In genomic region chr14:75060562-75060961, GRCm38 (mm10) we compare ENCODE assay signal across 9 mouse cellular contexts. TPM values are rescaled to one million over a fixed set of nuclear protein-coding genes. Genes with fewer than 3 reads are reported as not detected.
DNase-seq lines count a peak whose midpoint lies in the region; ATAC-seq and TF ChIP-seq lines count a peak whose summit lies in the region.
"Had no signal": no experiment of that assay in that cellular context is flagged by ENCODE, and none has a peak within 500 bp of the region (broad histone marks: within the 10 kb centered on the region; RNA-seq: fewer than 3 reads in every experiment).

No protein-coding gene starts in this region.

- no peak for ATAC-seq in limb, embryonic 11.5 days (ENCODE audit: insufficient number of reproducible peaks, low FRiP score, low TSS enrichment, low read depth)
- no peak for ATAC-seq in heart, embryonic 12.5 days (ENCODE audit: insufficient number of reproducible peaks, low FRiP score)

- TF ChIP-seq RAD21 in MEL (IDR thresholded peaks at IDR 0.05; ENCODE audit: low read depth, low read length), result peak; percentile 97

- WGBS in limb, embryonic 11.5 days, result 49% methylated on average over 8 of the region's 8 CpGs
- whole genome bisulfite sequencing in limb, embryonic 10.5 days, result 50% methylated on average over 8 of the region's 8 CpGs
- WGBS in heart, embryonic 12.5 days, result 26% methylated on average over 8 of the region's 8 CpGs

- H3K4me2 ChIP-seq in limb, embryonic 11.5 days (ENCODE audit: low read depth, severe bottlenecking), result no peak overlapping the region
- no peak overlapping the region for H3K4me2 ChIP-seq in heart, embryonic 12.5 days
- H3K4me2 ChIP-seq: heart, embryonic 15.5 days had no signal

- TF ChIP-seq EP300 in MEL (IDR thresholded peaks at IDR 0.05; ENCODE audit: low read depth in 1 of 2, low read length in 2 of 2), result no peak

- H3K9ac ChIP-seq in limb, embryonic 11.5 days (ENCODE audit: low read length), result no peak overlapping the region
- no peak overlapping the region for H3K9ac ChIP-seq in MEL (ENCODE audit: control insufficient read depth, low read depth, low read length, poor library complexity, severe bottlenecking)
- no peak overlapping the region for H3K9ac ChIP-seq in heart, embryonic 12.5 days
- H3K9ac ChIP-seq: heart, embryonic 15.5 days had no signal

- H3K36me3 ChIP-seq in limb, embryonic 11.5 days (ENCODE audit: control insufficient read depth, insufficient read depth, low read length), result no peaks in the 10 kb centered on the region
- no peaks in the 10 kb centered on the region for H3K36me3 ChIP-seq in limb, embryonic 10.5 days
- H3K36me3 ChIP-seq in MEL (ENCODE audit: control insufficient read depth in 1 of 2, insufficient read depth in 2 of 2, low read length in 2 of 2), result peaks cover 0 to 2% of the 10 kb centered on the region in 2 experiments; a peak in 1 of 4 replicates
- no peaks in the 10 kb centered on the region for H3K36me3 ChIP-seq in heart, embryonic 12.5 days
- H3K36me3 ChIP-seq: heart, embryonic 15.5 days had no signal

- H3K4me1 ChIP-seq in limb, embryonic 11.5 days (ENCODE audit: control insufficient read depth, insufficient read depth, low read length), result no peaks in the 10 kb centered on the region
- no peaks in the 10 kb centered on the region for H3K4me1 ChIP-seq in limb, embryonic 10.5 days
- peaks cover 0 to 5% of the 10 kb centered on the region in 2 experiments; a peak in 1 of 4 replicates for H3K4me1 ChIP-seq in MEL (ENCODE audit: control insufficient read depth in 1 of 2, insufficient read depth in 2 of 2, low read length in 2 of 2)
- peaks cover 14% of the 10 kb centered on the region for H3K4me1 ChIP-seq in heart, embryonic 12.5 days (replicated peaks)

- no peak overlapping the region for H3K4me3 ChIP-seq in limb, embryonic 11.5 days (ENCODE audit: low read depth, low read length)
- no peak overlapping the region for H3K4me3 ChIP-seq in limb, embryonic 10.5 days
- no peak overlapping the region for H3K4me3 ChIP-seq in MEL (ENCODE audit: control insufficient read depth in 1 of 2, insufficient read depth in 1 of 2, low read depth in 2 of 2, low read length in 2 of 2)
- no peak overlapping the region for H3K4me3 ChIP-seq in heart, embryonic 12.5 days
- H3K4me3 ChIP-seq: heart, embryonic 15.5 days had no signal

- H3K27me3 ChIP-seq in limb, embryonic 11.5 days (ENCODE audit: control insufficient read depth, insufficient read depth, low read length), result no peaks in the 10 kb centered on the region
- H3K27me3 ChIP-seq in limb, embryonic 10.5 days (ENCODE audit: low read depth, poor library complexity, severe bottlenecking), result no peaks in the 10 kb centered on the region
- no peaks in the 10 kb centered on the region; a peak in 1 of 4 replicates for H3K27me3 ChIP-seq in MEL (ENCODE audit: control insufficient read depth in 1 of 2, insufficient read depth in 2 of 2, low read length in 2 of 2)
- no peaks in the 10 kb centered on the region for H3K27me3 ChIP-seq in heart, embryonic 12.5 days (replicated peaks)
- H3K27me3 ChIP-seq: heart, embryonic 15.5 days had no signal

- H3K79me2 ChIP-seq in MEL (ENCODE audit: control insufficient read depth, insufficient read depth, low read length, poor library complexity), result no peaks in the 10 kb centered on the region

- no peak overlapping the region for H3K27ac ChIP-seq in limb, embryonic 11.5 days (replicated peaks; ENCODE audit: low read depth, low read length)
- H3K27ac ChIP-seq in limb, embryonic 10.5 days, result no peak overlapping the region
- no peak overlapping the region for H3K27ac ChIP-seq in MEL (ENCODE audit: control insufficient read depth, low read depth, low read length)
- peak overlapping the region; percentile 4 for H3K27ac ChIP-seq in heart, embryonic 12.5 days (ENCODE audit: poor library complexity, severe bottlenecking)
- H3K27ac ChIP-seq: heart, embryonic 15.5 days had no signal

- intact Hi-C loops in left cerebral cortex, postnatal 4 days (cut with DNase I), result loop anchor here (10.0 kb wide), 1 partner anchor 664 kb away; no protein-coding TSS in a partner anchor

- TF ChIP-seq CTCF in MEL (IDR thresholded peaks at IDR 0.05 in 2 of 3, conservative IDR thresholded peaks at IDR 0.05 in 1 of 3; ENCODE audit: control insufficient read depth in 1 of 3, insufficient read depth in 1 of 3, low read depth in 2 of 3, low read length in 3 of 3, poor library complexity in 1 of 3, severe bottlenecking in 1 of 3), result peak; percentile 46 to 89 (median 83)

- DNase-seq in limb, embryonic 11.5 days (ENCODE audit: low spot score), result peak; percentile 43
- DNase-seq in limb, embryonic 10.5 days (ENCODE audit: low spot score), result no peak
- DNase-seq in MEL (ENCODE audit: low read depth, low spot score), result peak; percentile 65
- DNase-seq in c-Kit-positive CD71-positive TER-119-negative erythroid progenitor cells, embryonic 14.5 days (ENCODE audit: low read depth), result peak; percentile 29
- peak; percentile 8 for DNase-seq in left cerebral cortex, postnatal 4 days
- peak; percentile 28 for DNase-seq in retina, postnatal 7 days (ENCODE audit: low read depth, low spot score)
- DNase-seq in ovary, postnatal 36 days (ENCODE audit: low spot score), result no peak

- no peaks in the 10 kb centered on the region for H3K9me3 ChIP-seq in limb, embryonic 11.5 days (ENCODE audit: control insufficient read depth, low read length)
- no peaks in the 10 kb centered on the region for H3K9me3 ChIP-seq in limb, embryonic 10.5 days (replicated peaks)
- no peaks in the 10 kb centered on the region for H3K9me3 ChIP-seq in MEL (replicated peaks; ENCODE audit: insufficient read depth, low read length)
- H3K9me3 ChIP-seq in heart, embryonic 12.5 days (replicated peaks), result no peaks in the 10 kb centered on the region
- H3K9me3 ChIP-seq: heart, embryonic 15.5 days had no signal

- no peak for TF ChIP-seq POLR2A in MEL (IDR thresholded peaks at IDR 0.05; ENCODE audit: control insufficient read depth in 1 of 2, insufficient read depth in 1 of 2, low read depth in 1 of 2, low read length in 2 of 2, poor library complexity in 1 of 2)

TF ChIP-seq in MEL, 35 proteins besides CTCF, POLR2A, EP300 and RAD21:
- TF ChIP-seq ZC3H11A (IDR thresholded peaks at IDR 0.05; ENCODE audit: low read depth, low read length) (peak; percentile 87), MEF2A (IDR thresholded peaks at IDR 0.05; ENCODE audit: extremely low read depth, insufficient replicate concordance, low read depth, low read length, poor library complexity, severe bottlenecking) (no peak), SMC3 (IDR thresholded peaks at IDR 0.05; ENCODE audit: low read depth, low read length) (peak; percentile 91), ZMIZ1 (IDR thresholded peaks at IDR 0.05; ENCODE audit: low read depth, low read length) (no peak), MAX (IDR thresholded peaks at IDR 0.05; ENCODE audit: low read length) (no peak), E2F4 (IDR thresholded peaks at IDR 0.05; ENCODE audit: borderline replicate concordance, low read depth, low read length) (no peak), JUND (IDR thresholded peaks at IDR 0.05; ENCODE audit: low read depth, low read length) (0 out of 2 replicates have a peak, but pooled peaks have one; percentile 19), HCFC1 (IDR thresholded peaks at IDR 0.05; ENCODE audit: low read depth, low read length) (no peak), ZNF384 (IDR thresholded peaks at IDR 0.05; ENCODE audit: low read depth, low read length) (no peak), MYB (IDR thresholded peaks at IDR 0.05; ENCODE audit: low read depth, low read length) (no peak)

RNA-seq across cellular contexts. Expression of gene Rubcnl, which starts 44.7 kb away (rescaled TPM):
- 0.77 and 0.79 TPM in 2 replicates for polyA plus RNA-seq in limb, embryonic 11.5 days (2014; fragmentation: Nextera tagmentation; extraction: Ambion mirVana)
- 0.10 and 0.30 TPM in 2 replicates for polyA plus RNA-seq in limb, embryonic 10.5 days (2016; fragmentation: Nextera tagmentation; extraction: Ambion mirVana)
- total RNA-seq in MEL (2012; rRNA removed), result 0.04 and 0.13 TPM in 2 replicates
- polyA plus RNA-seq in MEL (2012; ENCODE audit: insufficient read depth in 1 of 2, insufficient read length in 2 of 2, low read depth in 1 of 2, low replicate concordance in 2 of 2, missing spikeins in 1 of 2), result under 1 TPM in 1 of 2 experiments, not detected in 1; 0.06 TPM
- polyA plus RNA-seq in heart, embryonic 12.5 days (2016; fragmentation: Nextera tagmentation; extraction: Ambion mirVana), result 1.5 TPM in 2 replicates
- under 1 TPM; 0.30 to 0.36 TPM for total RNA-seq in left cerebral cortex, postnatal 4 days (2021)

Comparison
In these comparisons a context has a peak if more than half of its experiments do, and no peak if none do; other contexts are left out.
1. DNase-seq: peak in limb, embryonic 11.5 days (single experiment), MEL (single experiment), c-Kit-positive CD71-positive TER-119-negative erythroid progenitor cells, embryonic 14.5 days (single experiment), left cerebral cortex, postnatal 4 days (single experiment) and retina, postnatal 7 days (single experiment); none in limb, embryonic 10.5 days (single experiment) and ovary, postnatal 36 days (single experiment).